Mouse (Mus musculus) right cerebral cortex, postnatal 14 days (tissue): ENCODE results near the gene Sh3bgrl3.

Experiments used
- DNase-seq: peaks from one replicate; pipeline ENCODE4 v3.0.0; 2022

Gene Sh3bgrl3

GRCm38 (mm10) chr4:134107730-134108129 lies 20.9 kb downstream of the Sh3bgrl3 start:
- DNase-seq: no peak

- no peak for DNase-seq
Observed at GRCm38 (mm10) chr4:134106105-134106504, 22.5 kb downstream of the Sh3bgrl3 start.

GRCm38 (mm10) chr4:134102742-134103119 lies 25.9 kb downstream of the Sh3bgrl3 start:
- no peak for DNase-seq

GRCm38 (mm10) chr4:134101979-134102741 lies 26.4 kb downstream of the Sh3bgrl3 start, which contains the start of gene Ubxn11:
TSS of gene Ubxn11 (plus strand) at chr4:134102570.
- DNase-seq: peak; percentile 86

GRCm38 (mm10) chr4:134100245-134100644 lies 28.3 kb downstream of the Sh3bgrl3 start:
- DNase-seq: no peak

GRCm38 (mm10) chr4:134098628-134099027 lies 30.0 kb downstream of the Sh3bgrl3 start:
- peak; percentile 48 for DNase-seq

- DNase-seq: no peak
Observed at GRCm38 (mm10) chr4:134097015-134097608, 31.5 kb downstream of the Sh3bgrl3 start.

GRCm38 (mm10) chr4:134096120-134096519 lies 32.5 kb downstream of the Sh3bgrl3 start:
- DNase-seq: no peak

- no peak for DNase-seq
Observed at GRCm38 (mm10) chr4:134094923-134095547, 33.6 kb downstream of the Sh3bgrl3 start, which contains the start of gene Cd52. TSS of gene Cd52 (minus strand) at chr4:134095082.

GRCm38 (mm10) chr4:134094004-134094564 lies 34.5 kb downstream of the Sh3bgrl3 start:
- DNase-seq: no peak

- DNase-seq: peak; percentile 40
Observed at GRCm38 (mm10) chr4:134092382-134093288, 36.0 kb downstream of the Sh3bgrl3 start.

GRCm38 (mm10) chr4:134091225-134091529 lies 37.4 kb downstream of the Sh3bgrl3 start:
- no peak for DNase-seq

GRCm38 (mm10) chr4:134090521-134091224 lies 37.9 kb downstream of the Sh3bgrl3 start:
- no peak for DNase-seq

- DNase-seq: no peak
Observed at GRCm38 (mm10) chr4:134089029-134089428, 39.6 kb downstream of the Sh3bgrl3 start.

GRCm38 (mm10) chr4:134087412-134087811 lies 41.2 kb downstream of the Sh3bgrl3 start:
- no peak for DNase-seq

GRCm38 (mm10) chr4:134084999-134085398 lies 43.6 kb downstream of the Sh3bgrl3 start:
- DNase-seq: no peak

- no peak for DNase-seq
Observed at GRCm38 (mm10) chr4:134082460-134082859, 46.1 kb downstream of the Sh3bgrl3 start.

- peak; percentile 48 for DNase-seq
Observed at GRCm38 (mm10) chr4:134081730-134082386, 46.7 kb downstream of the Sh3bgrl3 start.

GRCm38 (mm10) chr4:134080674-134081073 lies 47.9 kb downstream of the Sh3bgrl3 start:
- DNase-seq: no peak

GRCm38 (mm10) chr4:134078694-134079093 lies 49.9 kb downstream of the Sh3bgrl3 start:
- peak; percentile 45 for DNase-seq
